Mouse (Mus musculus): ENCODE results near the gene Satl1. TPM values are rescaled to one million over a fixed set of nuclear protein-coding genes. Genes with fewer than 3 reads are reported as not detected.

The Satl1 gene
- polyA plus RNA-seq, 1 experiment from 2014 or later: not detected

DNA sequence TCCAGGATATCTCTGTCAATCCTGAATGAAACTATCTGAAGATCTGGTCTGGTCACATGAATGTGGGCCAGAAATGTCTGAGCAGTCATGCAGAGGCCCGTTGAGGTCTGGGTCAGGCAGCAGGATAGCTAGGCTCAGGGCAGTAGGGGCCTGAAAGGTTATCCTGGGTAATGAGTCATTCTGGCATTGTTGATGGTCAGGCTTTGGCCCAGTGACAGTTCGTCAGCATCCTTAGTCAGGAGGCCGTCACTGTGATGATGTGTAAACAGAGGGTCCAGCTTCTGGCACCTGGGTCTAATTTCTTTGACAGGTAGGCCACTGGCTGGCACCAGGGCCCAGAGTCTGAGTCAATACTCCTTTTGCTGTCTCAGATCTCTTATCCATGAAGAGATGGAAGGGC, 67.1 kb downstream of the Satl1 start:
- no peaks in the 10 kb centered on the region for H3K4me1 ChIP-seq (replicated peaks; ENCODE audit: control insufficient read depth, insufficient read depth, low read length)
- no peaks in the 10 kb centered on the region for H3K27me3 ChIP-seq (replicated peaks; ENCODE audit: control insufficient read depth, insufficient read depth, low read length)
- no peak overlapping the region for H3K27ac ChIP-seq (ENCODE audit: low read length)
- H3K4me2 ChIP-seq (ENCODE audit: low read length): no peak overlapping the region
- no peaks in the 10 kb centered on the region for H3K9me3 ChIP-seq (ENCODE audit: control insufficient read depth, low read length)
- no peaks in the 10 kb centered on the region for H3K36me3 ChIP-seq (ENCODE audit: control insufficient read depth, insufficient read depth)
- 80% methylated on average over 3 of the region's 3 CpGs for WGBS
- no peak overlapping the region for H3K4me3 ChIP-seq (replicated peaks; ENCODE audit: low read length)
- no peak overlapping the region for H3K9ac ChIP-seq (replicated peaks; ENCODE audit: low read depth, low read length)
- ATAC-seq: no peak

Other genes with a start within 250 kb of the Satl1 start
- gene 4933403O08Rik, start 167.7 kb downstream of the Satl1 start, polyA plus RNA-seq (2015; fragmentation: Nextera tagmentation; extraction: Ambion mirVana): not detected in 2 replicates
- 17.3 and 23.6 TPM in 2 replicates for gene Apool, start 95.4 kb downstream of the Satl1 start, polyA plus RNA-seq (2015; fragmentation: Nextera tagmentation; extraction: Ambion mirVana)
- gene 2010106E10Rik, start 88.5 kb upstream of the Satl1 start, polyA plus RNA-seq (2015; fragmentation: Nextera tagmentation; extraction: Ambion mirVana): not detected in 2 replicates
- gene Zfp711, start 193.7 kb upstream of the Satl1 start, polyA plus RNA-seq (2015; fragmentation: Nextera tagmentation; extraction: Ambion mirVana): 37.1 and 42.6 TPM in 2 replicates